Mouse (Mus musculus): ENCODE measurements around the gene Gm49384. TPM values are rescaled to one million over a fixed set of nuclear protein-coding genes. Genes with fewer than 3 reads are reported as not detected.

The Gm49384 gene
- total RNA-seq, 2 experiments from 2014 or later, result 3.5 to 5.1 TPM

DNA sequence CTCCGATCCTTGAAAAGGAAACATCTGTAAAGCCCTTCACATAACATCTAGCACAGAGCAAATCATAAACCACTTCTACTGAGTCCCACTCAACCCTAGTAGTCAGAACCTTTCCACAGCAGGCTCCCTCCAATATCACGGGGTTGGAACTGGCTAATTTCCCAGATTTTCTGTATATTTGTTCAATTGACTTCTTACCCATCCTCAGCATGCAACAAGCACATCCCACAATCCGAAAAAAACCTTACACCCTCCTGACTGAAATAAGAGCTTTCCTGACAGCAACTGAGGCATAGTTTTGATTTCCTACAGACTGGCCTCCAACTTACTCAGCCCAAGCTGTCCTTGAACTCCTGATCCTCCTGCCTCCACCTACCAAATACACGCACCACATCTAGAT is 47.6 kb downstream of the Gm49384 start:
- no peak for TF ChIP-seq CTCF (conservative IDR thresholded peaks at IDR 0.05)
- DNase-seq (ENCODE audit: low spot score in 2 of 2), result no peak
- no peak overlapping the region for H3K4me3 ChIP-seq
- no peak overlapping the region for H3K27ac ChIP-seq

DNA sequence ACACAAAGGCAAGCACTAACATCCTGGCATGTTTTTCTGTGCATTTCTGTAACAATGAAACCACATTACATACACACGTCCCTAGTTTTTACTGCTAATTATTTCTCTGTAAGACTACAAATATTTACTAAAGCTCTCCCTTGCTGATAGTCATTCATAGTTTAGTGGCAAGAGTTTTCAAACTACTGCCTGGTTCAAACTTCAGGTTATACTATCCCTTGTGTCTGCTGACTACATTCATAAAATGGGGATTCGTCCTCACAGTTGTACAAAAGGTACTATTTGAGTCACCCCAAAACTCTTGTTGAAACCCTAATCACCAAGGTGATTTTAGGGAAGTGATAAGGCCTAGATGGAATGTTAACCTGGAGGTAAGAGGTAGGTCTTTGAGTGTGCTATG is 48.1 kb downstream of the Gm49384 start:
- Histone ChIP-seq H3K4me3 (no peak overlapping the region), H3K27ac (no peak overlapping the region)
- no peak for DNase-seq (ENCODE audit: low spot score in 2 of 2)
- no peak for TF ChIP-seq CTCF (conservative IDR thresholded peaks at IDR 0.05)

DNA sequence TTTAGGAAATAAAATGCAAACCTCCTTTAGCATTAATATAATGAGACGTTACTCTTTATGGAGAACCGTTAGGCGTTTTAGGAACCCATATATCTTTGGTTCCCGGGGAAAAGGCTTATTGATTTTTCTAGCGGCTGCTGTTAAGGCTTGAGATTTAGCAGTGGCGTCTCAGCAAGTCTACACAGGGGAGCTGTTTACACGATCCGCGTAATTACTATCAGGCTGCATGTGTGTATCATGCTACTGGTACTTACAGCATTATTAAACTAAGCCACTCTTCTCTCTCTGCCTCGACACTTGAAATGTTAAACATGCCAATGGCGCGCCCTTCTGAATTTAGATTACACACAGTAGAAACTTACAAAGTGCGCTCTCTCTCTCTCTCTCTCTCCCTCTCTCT is 54.0 kb downstream of the Gm49384 start:
- no peak overlapping the region for H3K4me3 ChIP-seq

GRCm38 (mm10) chr12:69147166-69147735 is 56.8 kb downstream of the Gm49384 start:
- TF ChIP-seq CTCF (conservative IDR thresholded peaks at IDR 0.05), result no peak
- no peak overlapping the region for H3K4me3 ChIP-seq

More for the DNA sequence above, 54.0 kb downstream of the Gm49384 start:
- H3K27ac ChIP-seq, result no peak overlapping the region
- no peak for DNase-seq (ENCODE audit: low spot score in 2 of 2)
- TF ChIP-seq CTCF (conservative IDR thresholded peaks at IDR 0.05), result no peak

GRCm38 (mm10) chr12:69143460-69143859 is 60.6 kb downstream of the Gm49384 start:
- no peak for TF ChIP-seq CTCF (conservative IDR thresholded peaks at IDR 0.05)
- no peak for DNase-seq (ENCODE audit: low spot score in 2 of 2)
- Histone ChIP-seq H3K4me3 (no peak overlapping the region), H3K27ac (no peak overlapping the region)

More at GRCm38 (mm10) chr12:69147166-69147735, 56.8 kb downstream of the Gm49384 start:
- H3K27ac ChIP-seq, result no peak overlapping the region
- DNase-seq (ENCODE audit: low spot score in 2 of 2), result no peak

DNA sequence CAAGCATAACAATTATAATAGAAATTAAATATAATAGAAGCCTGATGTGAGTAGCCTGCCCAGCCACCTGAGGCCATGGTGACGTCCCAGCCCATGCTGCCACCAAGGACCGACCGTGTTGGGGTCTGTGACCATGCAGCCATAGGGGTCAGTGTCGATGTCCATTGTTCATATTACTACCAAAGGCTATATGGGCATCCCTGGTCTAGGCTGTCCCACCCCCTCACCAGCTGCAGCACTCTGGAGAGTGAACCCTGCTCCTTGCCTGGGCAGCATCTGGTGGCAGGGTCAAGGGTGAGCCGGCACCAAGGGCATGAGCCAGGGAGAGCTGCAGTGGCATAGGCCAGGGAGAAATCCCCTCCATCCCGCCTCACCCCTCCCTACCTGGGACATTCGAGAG is 64.2 kb downstream of the Gm49384 start:
- no peak for TF ChIP-seq CTCF (conservative IDR thresholded peaks at IDR 0.05)
- no peak overlapping the region for H3K27ac ChIP-seq
- no peak for DNase-seq (ENCODE audit: low spot score in 2 of 2)
- no peak overlapping the region for H3K4me3 ChIP-seq

Small RNAs within 50 kb of the gene (microRNA-seq; reads per million reads assigned to microRNA genes)
- gene Gm47287, result 0 reads per million in 2 experiments
- gene Gm47295, result 1.5 to 4.2 reads per million in 2 experiments

Other genes starting within 250 kb of the Gm49384 start
- 1,000 to 10,000 TPM; 1,229 to 1,249 TPM for gene Rps29, start 45.1 kb downstream of the Gm49384 start, total RNA-seq (2021)
- gene Lrr1, start 35.5 kb downstream of the Gm49384 start, total RNA-seq (2021), result not detected
- gene Rpl36al, start 20.2 kb downstream of the Gm49384 start, total RNA-seq (2021), result 100 to 1,000 TPM; 184 to 187 TPM
- 10 to 100 TPM; 25.6 to 28.2 TPM for gene Mgat2, start 20.1 kb downstream of the Gm49384 start, total RNA-seq (2021)
- 1 to 10 TPM; 3.8 to 4.1 TPM for gene Gm49383, start 7.2 kb downstream of the Gm49384 start, total RNA-seq (2021)
- gene Dnaaf2, start 5.8 kb downstream of the Gm49384 start, total RNA-seq (2021), result 1 to 10 TPM; 1.9 TPM
- gene Pole2, start 23.9 kb upstream of the Gm49384 start, total RNA-seq (2021), result under 1 TPM; 0.72 to 0.76 TPM
- 10 to 100 TPM; 17.5 to 18.6 TPM for gene Klhdc1, start 36.9 kb upstream of the Gm49384 start, total RNA-seq (2021)
- gene Klhdc2, start 92.4 kb upstream of the Gm49384 start, total RNA-seq (2021), result 100 to 1,000 TPM; 115 to 125 TPM
- gene Nemf, start 152.9 kb upstream of the Gm49384 start, total RNA-seq (2021), result 10 to 100 TPM; 50.0 to 50.2 TPM
- gene Arf6, start 167.9 kb upstream of the Gm49384 start, total RNA-seq (2021), result 10 to 100 TPM; 50.1 to 50.3 TPM
- 1 to 10 TPM in 1 of 2 experiments, under 1 TPM in 1; 0.61 to 1.1 TPM for gene Gm9887, start 168.2 kb upstream of the Gm49384 start, total RNA-seq (2021)